Mouse (Mus musculus) spleen, postnatal 4 days (tissue): ENCODE data around the gene Gm11627.
A peak's percentile ranks its signal among the peaks of the same experiment; 100 is the strongest.
"Not testable (repeated sequence)": the region's sequence is repeated elsewhere in the genome, so short reads cannot be mapped to it uniquely, and the experiment has no call there.

ENCODE experiments used
- DNase-seq, 2 experiments: peaks; one replicate each; pipeline ENCODE4 v3.0.0; 2022; ENCODE audit warnings: low spot score in 2 of 2

Gm11627 gene

DNA sequence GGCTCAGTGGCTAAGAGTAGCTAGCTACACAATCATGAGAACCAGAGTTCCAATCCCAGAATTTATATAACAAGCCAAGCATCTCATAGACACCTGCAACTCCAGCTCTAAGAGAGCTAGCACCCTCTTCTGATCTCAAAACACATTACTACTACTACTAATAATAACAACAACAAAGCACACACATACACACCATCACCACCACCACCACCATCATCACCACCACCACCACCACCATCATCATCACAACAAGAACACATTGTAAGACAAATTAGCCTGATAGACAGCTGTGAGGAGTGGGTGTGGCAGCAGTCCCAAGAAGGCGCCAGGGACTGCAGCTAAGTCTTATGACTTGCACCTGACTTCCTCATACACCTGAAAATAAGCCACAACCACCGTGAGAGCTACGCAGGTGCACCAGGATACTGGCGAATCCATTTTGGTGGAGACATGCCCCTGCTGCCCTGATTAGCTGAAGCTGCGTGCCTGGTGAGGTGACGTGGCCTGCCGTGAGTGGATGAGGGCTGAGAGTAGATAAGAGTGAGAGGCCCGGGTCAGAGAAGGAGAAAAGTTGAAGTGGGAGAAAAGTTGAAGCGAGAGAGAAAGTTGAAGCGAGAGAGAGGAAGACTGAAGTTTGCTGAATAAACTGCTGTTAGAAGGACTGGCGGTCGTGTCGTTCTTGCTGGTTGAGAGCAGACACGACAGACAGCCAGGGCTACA lies 14.1 kb downstream of the Gm11627 start:
- DNase-seq, result not testable (repeated sequence)

- no peak for DNase-seq
Observed at GRCm38 (mm10) chr11:102558704-102559103, 20.6 kb downstream of the Gm11627 start.

DNA sequence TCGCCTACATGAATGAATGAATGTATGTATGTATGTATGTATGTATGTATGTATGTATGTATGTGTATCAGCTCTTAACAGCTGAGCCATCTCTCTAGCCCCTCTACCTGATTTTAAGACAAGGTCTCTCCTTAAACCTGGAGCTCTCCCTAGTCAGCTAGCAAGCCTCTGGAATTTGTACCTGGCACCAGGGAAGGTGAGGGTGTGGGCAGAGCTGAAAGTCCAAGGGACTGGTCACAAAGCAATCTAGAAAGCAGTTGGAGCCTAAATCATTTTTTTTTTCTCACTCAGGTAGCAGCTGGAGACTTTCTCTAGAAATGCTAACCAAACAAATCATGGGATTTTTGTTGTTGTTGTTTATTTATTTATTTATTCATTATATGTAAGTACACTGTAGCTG lies 21.9 kb downstream of the Gm11627 start:
- no peak for DNase-seq

- no peak for DNase-seq
Observed at GRCm38 (mm10) chr11:102556716-102557074, 22.6 kb downstream of the Gm11627 start.

DNA sequence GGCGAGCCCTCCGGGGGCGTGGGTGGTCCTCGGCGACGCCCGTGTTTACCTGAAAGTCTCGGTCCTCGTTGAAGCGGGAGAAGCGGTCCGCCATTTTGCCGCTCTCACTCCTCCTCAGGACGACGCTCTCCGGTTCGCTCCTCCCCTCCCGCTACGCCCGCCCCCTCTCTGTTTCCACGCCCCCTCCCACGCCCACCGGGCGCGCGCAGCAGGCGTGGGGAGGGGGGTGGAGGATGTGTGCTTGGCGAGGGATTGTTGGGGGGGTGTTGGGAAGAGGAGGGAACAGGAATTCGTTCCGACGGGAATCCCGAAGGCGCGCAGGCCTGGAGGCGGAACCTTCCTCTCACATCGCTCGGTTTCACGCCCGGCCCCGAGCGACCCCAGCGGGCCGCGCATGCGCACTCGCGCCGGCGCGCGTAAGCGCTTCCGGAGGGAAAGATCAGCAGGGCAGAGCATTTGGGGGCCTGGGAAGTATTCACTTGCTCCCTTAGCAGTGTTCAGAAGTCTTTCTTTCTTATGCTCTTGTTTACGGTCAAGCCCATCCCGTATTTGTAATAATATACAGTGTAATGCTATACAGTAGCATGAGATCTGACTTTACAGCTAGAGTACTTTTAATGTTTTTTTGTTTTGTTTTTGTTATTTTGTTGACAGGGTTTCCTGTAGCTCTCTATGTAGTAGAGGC lies 23.1 kb downstream of the Gm11627 start, which contains the start of gene Gpatch8:
TSS of gene Gpatch8 (minus strand) at position 362 of the 685 bp plus-strand sequence.
- DNase-seq, result peak; percentile 88 to 95

GRCm38 (mm10) chr11:102555400-102556030 lies 23.7 kb downstream of the Gm11627 start:
- no peak for DNase-seq

DNA sequence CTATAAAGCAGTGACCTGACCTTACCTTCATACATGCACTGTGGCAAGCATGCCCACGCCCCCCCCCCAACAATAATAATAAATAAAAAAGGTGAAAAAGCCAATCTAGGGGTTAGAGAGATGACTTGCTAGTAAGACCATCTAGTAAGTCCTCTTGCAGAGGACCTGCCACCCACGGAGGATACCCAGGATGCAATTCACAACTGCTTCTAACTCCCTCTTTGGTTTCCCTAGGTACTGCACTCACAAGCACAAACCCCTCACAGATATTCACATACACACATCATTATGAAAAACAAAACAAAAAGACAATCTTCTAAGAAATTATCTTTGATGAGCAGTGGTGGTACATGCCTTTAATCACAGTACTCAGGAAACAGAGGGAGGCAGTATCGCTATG lies 27.2 kb downstream of the Gm11627 start:
- no peak for DNase-seq

- no peak for DNase-seq
Observed at GRCm38 (mm10) chr11:102551176-102551575, 28.1 kb downstream of the Gm11627 start.

- no peak for DNase-seq
Observed at GRCm38 (mm10) chr11:102541471-102541870, 37.8 kb downstream of the Gm11627 start.

- DNase-seq, result not testable (repeated sequence)
Observed at GRCm38 (mm10) chr11:102540286-102540685, 39.0 kb downstream of the Gm11627 start.

DNA sequence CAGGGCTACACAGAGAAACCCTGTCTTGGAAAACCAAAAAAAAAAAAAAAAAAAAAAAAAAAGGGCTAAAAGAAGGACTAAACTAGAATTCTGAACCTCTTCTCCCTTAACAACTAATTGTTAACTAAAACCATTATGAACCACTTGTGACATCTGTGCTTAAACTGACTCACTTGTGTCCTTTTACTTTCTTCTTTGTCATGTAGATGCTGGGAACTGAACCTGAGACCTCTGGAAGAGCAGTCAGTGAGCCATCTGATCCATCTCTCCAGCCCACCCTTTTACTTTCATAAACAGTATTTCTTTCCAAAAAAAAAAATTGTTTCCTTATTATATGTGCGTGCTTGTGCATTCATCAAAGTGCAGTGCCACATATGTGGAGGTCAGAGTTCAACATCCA lies 39.6 kb downstream of the Gm11627 start:
- no peak for DNase-seq

GRCm38 (mm10) chr11:102536210-102536609 lies 43.1 kb downstream of the Gm11627 start:
- DNase-seq, result no peak

GRCm38 (mm10) chr11:102534078-102534477 lies 45.2 kb downstream of the Gm11627 start:
- DNase-seq, result no peak

DNA sequence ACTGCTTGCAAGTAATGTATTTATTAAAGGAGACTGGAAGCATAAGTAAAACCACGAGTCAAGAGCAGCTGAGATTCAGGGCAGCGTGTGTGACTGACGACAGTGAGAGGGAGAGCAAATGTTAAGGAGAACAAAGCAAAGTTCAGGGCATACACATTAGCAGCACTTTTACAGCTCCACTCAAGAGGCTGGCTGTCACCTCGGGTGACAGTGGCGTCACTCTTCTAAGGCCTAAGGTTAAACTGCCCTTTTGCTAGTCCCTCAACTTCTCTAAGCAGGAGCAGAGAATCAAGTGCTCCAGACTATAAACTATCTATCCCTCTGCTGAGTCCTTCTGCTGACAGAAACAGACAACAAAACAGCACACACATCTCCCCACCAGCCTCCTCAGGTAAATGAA lies 47.8 kb downstream of the Gm11627 start:
- DNase-seq, result no peak
